Mouse (Mus musculus): ENCODE data around the gene Hif3a. TPM values are rescaled to one million over a fixed set of nuclear protein-coding genes. Genes with fewer than 3 reads are reported as not detected.

Gene Hif3a
- total RNA-seq, 1 experiment from 2014 or later: not detected

DNA sequence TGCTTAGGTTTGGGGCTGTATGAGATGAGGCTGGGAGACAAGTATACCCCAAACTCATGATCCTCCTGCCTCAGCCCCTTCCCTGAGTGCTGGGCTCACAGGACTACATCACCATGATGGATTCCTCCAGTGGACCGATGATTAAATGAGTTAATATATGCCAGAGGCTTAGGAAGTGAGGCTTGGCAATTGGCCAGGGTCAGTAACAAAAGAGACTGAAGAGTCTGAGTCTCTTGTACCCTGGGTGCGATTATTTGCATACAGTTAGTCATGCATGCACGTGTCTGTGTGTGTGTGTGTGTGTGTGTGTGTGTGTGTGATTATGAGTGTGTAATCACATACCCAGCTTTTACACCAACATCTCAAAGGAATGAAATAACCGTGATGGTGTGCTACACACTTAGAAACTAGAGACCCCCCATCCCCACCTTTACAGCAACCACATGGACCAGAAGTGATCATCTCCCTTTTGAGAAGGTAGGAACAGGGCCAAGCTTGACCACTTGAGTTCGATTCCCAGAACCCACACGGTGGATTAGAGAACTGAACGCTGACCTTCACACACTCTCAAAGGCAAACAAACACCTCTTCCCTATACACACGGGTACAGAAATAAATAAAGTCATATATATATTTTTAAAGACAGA is 3.3 kb downstream of the Hif3a start:
- no peak for ATAC-seq (replicated peaks; ENCODE audit: insufficient number of reproducible peaks, low FRiP score, low TSS enrichment, poor library complexity, severe bottlenecking)

DNA sequence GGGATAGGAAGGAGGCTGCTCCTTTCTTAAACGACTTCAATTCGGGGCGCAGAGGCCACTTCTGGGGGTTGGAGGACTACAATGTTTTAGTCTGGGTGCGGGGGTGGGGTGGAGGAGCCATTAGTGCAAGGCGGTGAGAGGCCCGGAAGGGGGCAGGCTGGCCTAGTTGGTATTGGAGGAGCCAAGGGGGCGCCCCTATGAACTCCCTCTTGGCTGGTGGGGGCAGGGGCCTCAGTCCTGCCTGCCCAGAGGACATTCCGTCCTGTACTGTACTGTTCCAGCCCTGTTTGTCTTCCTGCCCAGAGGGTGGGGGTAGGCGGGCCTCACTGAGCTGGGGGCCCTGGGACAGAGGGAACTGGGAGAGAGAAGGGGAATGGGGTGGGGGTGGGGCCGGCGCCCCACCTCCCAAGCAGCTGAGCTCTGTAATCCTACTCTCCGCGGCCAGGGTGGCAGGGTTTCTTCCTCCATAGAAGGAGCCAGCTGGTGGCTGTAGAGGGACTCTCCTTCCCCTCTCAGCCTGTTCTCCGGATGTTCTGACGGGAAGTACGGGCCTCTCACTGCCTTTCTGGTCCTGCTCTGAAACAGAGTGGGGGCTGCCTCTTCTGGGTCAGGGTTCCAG is 4.0 kb downstream of the Hif3a start:
- no peak for ATAC-seq (replicated peaks; ENCODE audit: insufficient number of reproducible peaks, low FRiP score, low TSS enrichment, poor library complexity, severe bottlenecking)

DNA sequence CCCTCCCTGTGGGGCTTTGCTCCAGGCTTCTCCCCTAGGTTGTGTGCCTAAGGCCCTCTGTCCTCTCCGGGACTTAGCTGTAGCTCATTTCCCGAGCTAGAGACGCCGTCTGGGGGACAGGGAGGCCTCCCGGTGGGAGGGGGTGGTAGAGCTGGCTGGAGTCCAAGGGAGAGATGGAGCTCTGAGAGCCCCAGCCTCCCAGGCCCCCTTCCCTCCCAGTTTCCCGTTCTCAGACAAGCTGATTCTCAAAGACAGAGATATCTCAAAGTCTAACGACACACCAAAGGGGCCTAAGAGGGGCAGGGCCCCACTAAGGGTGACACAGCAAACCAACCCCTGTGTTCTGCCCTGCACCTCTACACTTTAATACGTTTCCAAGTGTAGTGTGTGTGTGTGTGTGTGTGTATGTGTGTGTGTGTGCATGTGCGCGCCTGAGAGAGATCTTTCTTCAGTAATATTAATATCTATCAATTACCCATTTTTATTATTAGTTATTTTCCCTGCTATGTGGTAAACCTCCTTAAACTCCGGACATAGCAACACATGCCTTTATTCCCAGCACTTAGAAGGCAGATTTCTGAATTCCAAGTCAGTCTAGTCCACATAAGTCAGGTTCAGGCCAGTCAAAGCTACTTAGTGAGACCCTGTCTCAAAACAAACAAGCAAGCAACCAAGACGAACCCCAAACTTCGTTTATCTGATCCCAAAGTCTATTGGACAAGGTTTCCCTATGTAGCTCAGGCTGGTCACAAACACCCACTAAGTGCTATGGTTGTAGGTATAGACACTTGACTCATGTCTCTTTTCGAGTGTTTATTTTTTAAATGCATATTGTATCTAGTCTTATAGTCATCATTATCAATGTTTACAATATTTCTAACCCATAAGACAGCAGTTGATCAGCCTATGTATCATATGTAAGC is 5.4 kb downstream of the Hif3a start:
- no peak for ATAC-seq (replicated peaks; ENCODE audit: insufficient number of reproducible peaks, low FRiP score, low TSS enrichment, poor library complexity, severe bottlenecking)

- ATAC-seq (replicated peaks; ENCODE audit: insufficient number of reproducible peaks, low FRiP score, low TSS enrichment, poor library complexity, severe bottlenecking): no peak
Measured at GRCm38 (mm10) chr7:17056081-17056581, 6.1 kb downstream of the Hif3a start.

GRCm38 (mm10) chr7:17055287-17055946 is 6.8 kb downstream of the Hif3a start:
- ATAC-seq (replicated peaks; ENCODE audit: insufficient number of reproducible peaks, low FRiP score, low TSS enrichment, poor library complexity, severe bottlenecking): no peak

DNA sequence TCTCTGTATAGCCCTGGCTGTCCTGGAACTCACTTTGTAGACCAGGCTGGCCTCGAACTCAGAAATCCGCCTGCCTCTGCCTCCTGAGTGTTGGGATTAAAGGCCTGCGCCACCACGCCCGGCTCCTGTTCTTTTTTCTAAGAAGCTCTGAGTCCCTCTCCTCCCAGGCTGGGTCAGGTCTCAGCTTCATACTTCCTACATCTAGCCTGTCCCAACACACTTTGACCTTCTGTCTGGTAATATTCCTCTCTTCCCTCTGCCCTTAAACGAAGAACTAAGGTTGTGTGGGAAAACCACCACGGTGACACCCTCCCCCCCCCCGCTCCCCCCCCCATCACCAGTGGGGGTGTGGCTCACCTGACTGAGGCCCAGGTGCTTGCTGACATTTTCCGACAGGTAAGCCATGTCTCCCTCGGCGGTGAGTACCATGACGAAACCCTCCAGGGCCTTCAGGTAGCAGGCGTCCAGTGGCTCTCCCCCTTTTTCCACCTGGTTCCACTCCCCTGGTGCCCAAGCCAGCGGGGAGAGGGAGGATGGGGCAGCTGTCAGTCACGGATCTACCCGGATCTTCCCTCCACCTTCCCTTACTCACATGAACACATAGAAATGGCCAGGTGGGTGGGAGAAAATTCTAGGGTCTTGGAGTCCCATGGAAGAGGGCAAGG is 7.8 kb downstream of the Hif3a start:
- no peak for ATAC-seq (replicated peaks; ENCODE audit: insufficient number of reproducible peaks, low FRiP score, low TSS enrichment, poor library complexity, severe bottlenecking)

DNA sequence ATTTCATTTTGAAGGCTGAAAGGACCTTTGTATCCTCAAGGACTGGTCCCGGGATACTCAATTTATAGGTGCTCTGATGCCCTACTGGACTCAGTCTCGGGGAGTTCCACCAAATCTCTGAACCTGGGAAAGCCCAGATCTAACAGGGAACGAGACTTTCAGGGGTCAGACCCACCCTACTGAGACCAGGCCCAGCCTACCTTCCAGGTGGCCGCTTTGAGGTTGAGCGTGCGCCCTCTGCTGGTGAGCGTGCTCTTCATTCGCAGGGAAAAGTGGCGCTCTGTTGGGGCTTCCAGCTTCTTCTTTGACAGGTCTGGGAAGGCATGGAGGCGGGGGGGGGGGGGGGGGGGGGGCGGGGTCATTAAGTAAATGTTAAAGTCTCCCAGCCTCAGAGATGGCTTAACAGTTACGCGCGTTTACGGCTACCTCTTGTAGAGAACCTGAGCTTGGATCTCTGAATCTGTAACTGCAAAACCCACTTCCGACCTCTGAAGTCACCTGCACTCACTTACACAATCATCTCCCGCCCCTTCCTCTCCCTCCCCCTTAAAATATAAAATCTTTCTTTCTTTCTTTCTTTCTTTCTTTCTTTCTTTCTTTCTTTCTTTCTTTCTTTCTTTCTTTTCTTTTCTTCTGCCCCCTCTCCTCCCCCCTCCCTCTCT is 11.2 kb downstream of the Hif3a start:
- ATAC-seq (replicated peaks; ENCODE audit: insufficient number of reproducible peaks, low FRiP score, low TSS enrichment, poor library complexity, severe bottlenecking): no peak

DNA sequence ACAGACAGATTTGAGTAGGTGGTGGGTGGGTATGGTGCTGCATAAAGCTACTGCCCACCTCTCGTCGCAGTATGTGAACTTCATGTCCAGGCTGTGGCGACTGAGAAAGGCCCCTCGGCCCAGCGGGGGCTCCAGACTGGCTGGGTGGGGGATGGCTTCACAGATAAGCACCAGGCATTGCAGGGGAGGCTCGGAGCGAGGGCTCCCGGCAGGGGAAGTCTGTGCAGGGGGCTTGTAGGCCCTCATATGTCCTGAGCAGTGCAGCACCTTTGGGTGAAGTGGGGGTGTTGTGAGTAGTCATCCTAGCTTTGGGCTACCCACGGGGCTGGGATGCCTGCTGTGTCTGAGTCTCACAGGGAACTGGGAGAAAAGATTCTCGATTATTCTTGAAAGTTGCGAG is 11.7 kb downstream of the Hif3a start:
- ATAC-seq (replicated peaks; ENCODE audit: insufficient number of reproducible peaks, low FRiP score, low TSS enrichment, poor library complexity, severe bottlenecking): no peak

DNA sequence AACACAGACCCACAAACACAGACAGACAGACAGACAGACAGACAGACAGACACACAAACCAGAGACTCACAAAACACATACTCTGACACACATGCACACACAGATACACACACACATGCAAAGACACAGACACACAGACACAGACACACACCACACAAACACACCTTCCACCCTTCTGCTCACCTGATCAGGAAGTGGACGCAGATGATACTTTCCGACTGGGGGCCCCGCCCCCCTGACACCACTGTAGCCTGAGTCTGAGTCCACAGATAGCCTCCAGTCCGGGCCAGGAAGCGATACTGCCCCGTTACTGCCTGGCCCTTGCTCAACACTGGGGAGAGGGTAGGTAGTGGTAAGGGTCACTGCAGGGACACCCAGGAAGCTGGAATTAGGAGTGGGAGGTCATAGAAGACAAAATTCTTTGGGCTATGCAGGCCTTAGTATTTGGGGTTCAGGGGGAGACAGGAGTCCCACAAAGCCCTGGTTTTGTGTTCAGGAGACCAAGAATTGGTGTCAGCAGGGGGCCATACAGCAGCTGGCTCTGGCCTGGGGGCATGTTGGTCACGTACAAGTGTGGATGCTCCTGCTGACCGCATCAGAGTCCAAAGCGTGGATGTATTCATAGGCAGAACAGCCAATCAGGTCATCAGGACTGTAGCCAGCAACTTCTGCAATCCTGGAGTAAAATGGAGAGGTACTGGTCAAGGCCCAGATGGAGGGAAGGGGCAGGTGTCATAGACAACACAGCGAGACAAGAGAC is 13.6 kb downstream of the Hif3a start:
- ATAC-seq (replicated peaks; ENCODE audit: insufficient number of reproducible peaks, low FRiP score, low TSS enrichment, poor library complexity, severe bottlenecking): no peak

GRCm38 (mm10) chr7:17047041-17047682 is 15.1 kb downstream of the Hif3a start:
- ATAC-seq (replicated peaks; ENCODE audit: insufficient number of reproducible peaks, low FRiP score, low TSS enrichment, poor library complexity, severe bottlenecking): no peak

GRCm38 (mm10) chr7:17045743-17046142 is 16.5 kb downstream of the Hif3a start:
- no peak for ATAC-seq (replicated peaks; ENCODE audit: insufficient number of reproducible peaks, low FRiP score, low TSS enrichment, poor library complexity, severe bottlenecking)

GRCm38 (mm10) chr7:17039373-17039772 is 22.9 kb downstream of the Hif3a start:
- no peak for ATAC-seq (replicated peaks; ENCODE audit: insufficient number of reproducible peaks, low FRiP score, low TSS enrichment, poor library complexity, severe bottlenecking)

DNA sequence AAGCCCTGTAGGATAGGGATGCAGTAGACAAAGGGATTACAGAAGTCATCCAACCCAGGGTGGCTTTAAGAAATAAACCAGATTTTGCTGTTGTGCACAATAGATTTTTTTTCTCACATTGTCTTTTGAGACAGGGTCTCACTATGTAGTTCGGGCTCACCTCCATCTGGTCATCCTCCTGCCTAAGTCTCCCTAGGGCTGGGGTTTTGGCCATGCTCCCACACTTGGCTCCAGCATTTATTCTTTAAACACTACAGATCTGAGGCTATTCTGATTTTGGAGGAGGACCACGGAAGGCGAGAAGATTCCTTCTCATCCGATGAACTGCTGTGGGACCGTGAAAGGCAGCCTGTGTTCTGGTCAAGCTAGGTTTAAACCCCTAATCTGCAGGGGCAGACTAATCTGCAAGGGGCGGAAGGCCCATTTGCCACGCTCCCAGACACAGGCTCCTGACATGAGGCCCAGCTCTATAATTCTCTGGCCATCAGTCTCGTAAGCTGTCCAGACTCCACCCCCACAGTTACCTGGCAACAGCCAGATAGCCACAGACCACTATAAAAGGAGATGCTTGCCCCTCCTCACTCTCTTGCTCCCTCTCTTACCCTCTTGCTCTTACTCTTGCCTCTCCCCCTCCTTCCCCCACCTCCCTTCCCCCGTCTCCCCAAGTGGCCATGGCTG is 24.1 kb downstream of the Hif3a start:
- ATAC-seq (replicated peaks; ENCODE audit: insufficient number of reproducible peaks, low FRiP score, low TSS enrichment, poor library complexity, severe bottlenecking): no peak

- ATAC-seq (replicated peaks; ENCODE audit: insufficient number of reproducible peaks, low FRiP score, low TSS enrichment, poor library complexity, severe bottlenecking): no peak
Measured at GRCm38 (mm10) chr7:17030239-17030638, 32.0 kb downstream of the Hif3a start.

DNA sequence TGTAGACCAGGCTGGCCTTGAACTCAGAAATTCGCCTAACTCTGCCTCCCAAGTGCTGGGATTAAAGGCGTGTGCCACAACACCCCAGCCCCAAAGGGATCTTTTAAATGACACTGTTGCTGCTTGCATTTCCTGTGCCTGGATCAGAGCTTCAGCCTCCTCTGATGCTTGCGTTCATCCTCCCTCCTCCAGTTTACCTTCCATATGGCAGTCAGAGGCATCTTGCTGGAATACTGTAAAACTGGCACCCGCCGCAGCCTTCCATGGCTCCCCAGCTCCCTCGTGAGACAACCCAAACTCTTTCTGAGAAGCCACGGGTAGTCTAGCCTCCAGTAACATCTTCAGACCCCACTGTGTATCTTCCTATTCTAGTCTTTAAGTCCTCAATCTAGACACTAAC is 33.3 kb downstream of the Hif3a start:
- ATAC-seq (replicated peaks; ENCODE audit: insufficient number of reproducible peaks, low FRiP score, low TSS enrichment, poor library complexity, severe bottlenecking): no peak

GRCm38 (mm10) chr7:17027588-17028343 is 34.5 kb downstream of the Hif3a start, which contains the start of gene Ppp5c:
TSS of gene Ppp5c (minus strand) at chr7:17027924.
- no peak; the same call in none of the 2 replicates for ATAC-seq (replicated peaks; ENCODE audit: insufficient number of reproducible peaks, low FRiP score, low TSS enrichment, poor library complexity, severe bottlenecking)

All from monocyte, adult 5-6 weeks (primary cell).